Mouse (Mus musculus): ENCODE measurements around the gene Elf4. TPM values are rescaled to one million over a fixed set of nuclear protein-coding genes. Genes with fewer than 3 reads are reported as not detected.

Elf4 gene
- polyA plus RNA-seq, 1 experiment: 0.06 TPM

- no peaks in the 10 kb centered on the region for H3K9me3 ChIP-seq (ENCODE audit: control insufficient read depth, low read length)
- no peaks in the 10 kb centered on the region for H3K36me3 ChIP-seq (ENCODE audit: control insufficient read depth)
- H3K4me1 ChIP-seq (ENCODE audit: control insufficient read depth): peaks cover 27% of the 10 kb centered on the region
- no peaks in the 10 kb centered on the region for H3K27me3 ChIP-seq (ENCODE audit: control insufficient read depth)
- TF ChIP-seq GATA1 (IDR thresholded peaks at IDR 0.05; ENCODE audit: low read length) (no peak), TAL1 (IDR thresholded peaks at IDR 0.05; ENCODE audit: low read length) (no peak)
- H3K4me3 ChIP-seq (replicated peaks): no peak overlapping the region
Measured at GRCm38 (mm10) chrX:48429538-48429937, 33.4 kb downstream of the Elf4 start.

GRCm38 (mm10) chrX:48429100-48429499, 33.8 kb downstream of the Elf4 start:
- TF ChIP-seq TAL1 (IDR thresholded peaks at IDR 0.05; ENCODE audit: low read length) (no peak), GATA1 (IDR thresholded peaks at IDR 0.05; ENCODE audit: low read length) (no peak)
- Histone ChIP-seq H3K27me3 (ENCODE audit: control insufficient read depth) (no peaks in the 10 kb centered on the region), H3K4me1 (ENCODE audit: control insufficient read depth) (peaks cover 29% of the 10 kb centered on the region), H3K36me3 (ENCODE audit: control insufficient read depth) (no peaks in the 10 kb centered on the region), H3K4me3 (replicated peaks) (no peak overlapping the region), H3K9me3 (ENCODE audit: control insufficient read depth, low read length) (no peaks in the 10 kb centered on the region)

GRCm38 (mm10) chrX:48428642-48429041, 34.3 kb downstream of the Elf4 start:
- Histone ChIP-seq H3K36me3 (ENCODE audit: control insufficient read depth) (no peaks in the 10 kb centered on the region), H3K4me3 (replicated peaks) (no peak overlapping the region), H3K4me1 (ENCODE audit: control insufficient read depth) (peaks cover 26% of the 10 kb centered on the region), H3K9me3 (ENCODE audit: control insufficient read depth, low read length) (no peaks in the 10 kb centered on the region), H3K27me3 (ENCODE audit: control insufficient read depth) (no peaks in the 10 kb centered on the region)
- TF ChIP-seq TAL1 (IDR thresholded peaks at IDR 0.05; ENCODE audit: low read length) (no peak), GATA1 (IDR thresholded peaks at IDR 0.05; ENCODE audit: low read length) (no peak)

DNA sequence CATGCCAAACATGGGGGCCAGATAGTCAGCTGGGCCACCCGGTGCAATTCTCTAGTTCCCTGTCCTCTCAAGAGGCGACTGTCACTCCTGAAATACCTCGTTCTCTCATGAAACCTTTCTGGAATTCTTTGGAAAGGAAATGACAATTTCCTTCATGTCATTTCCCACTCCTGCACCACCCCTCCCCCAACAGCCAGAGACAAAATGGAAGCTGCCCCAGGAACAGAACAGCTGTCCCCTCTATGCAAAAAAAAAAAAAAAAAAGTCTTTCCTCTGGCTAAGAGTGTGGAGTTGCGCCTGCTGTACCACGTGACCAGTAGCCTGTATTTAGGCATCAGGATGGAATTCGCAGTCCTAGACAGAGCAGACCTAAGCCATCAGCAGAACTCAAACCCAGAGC, 34.7 kb downstream of the Elf4 start:
- H3K4me3 ChIP-seq (replicated peaks): no peak overlapping the region
- H3K4me1 ChIP-seq (ENCODE audit: control insufficient read depth): peaks cover 22% of the 10 kb centered on the region
- TF ChIP-seq GATA1 (IDR thresholded peaks at IDR 0.05; ENCODE audit: low read length): no peak
- no peak for TF ChIP-seq TAL1 (IDR thresholded peaks at IDR 0.05; ENCODE audit: low read length)
- no peaks in the 10 kb centered on the region for H3K36me3 ChIP-seq (ENCODE audit: control insufficient read depth)
- no peaks in the 10 kb centered on the region for H3K27me3 ChIP-seq (ENCODE audit: control insufficient read depth)
- no peaks in the 10 kb centered on the region for H3K9me3 ChIP-seq (ENCODE audit: control insufficient read depth, low read length)

DNA sequence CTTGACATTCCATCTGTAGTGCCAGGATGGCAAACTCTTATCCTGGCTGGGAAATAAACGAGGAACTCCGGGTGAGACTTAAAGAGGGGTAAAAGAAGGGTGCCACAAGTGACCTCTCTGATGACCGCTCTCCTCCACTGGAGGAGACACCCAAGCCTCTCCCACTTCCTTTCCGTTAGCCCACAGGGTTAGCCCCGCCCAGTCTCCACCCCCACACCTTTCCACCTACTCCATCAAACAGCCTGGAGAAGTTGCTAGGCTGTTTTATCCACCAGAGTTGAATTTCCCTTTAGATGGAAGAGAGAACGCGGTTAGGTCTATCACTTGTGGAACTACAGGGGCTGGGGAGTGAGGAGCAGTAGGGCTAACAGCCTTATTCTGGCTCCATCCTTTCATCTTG, 37.7 kb downstream of the Elf4 start:
- peaks cover 19% of the 10 kb centered on the region for H3K4me1 ChIP-seq (ENCODE audit: control insufficient read depth)
- no peaks in the 10 kb centered on the region for H3K27me3 ChIP-seq (ENCODE audit: control insufficient read depth)
- peak overlapping the region; percentile 39 for H3K4me3 ChIP-seq (replicated peaks)
- TF ChIP-seq GATA1 (IDR thresholded peaks at IDR 0.05; ENCODE audit: low read length): no peak
- no peak for TF ChIP-seq TAL1 (IDR thresholded peaks at IDR 0.05; ENCODE audit: low read length)
- no peaks in the 10 kb centered on the region for H3K36me3 ChIP-seq (ENCODE audit: control insufficient read depth)
- no peaks in the 10 kb centered on the region for H3K9me3 ChIP-seq (ENCODE audit: control insufficient read depth, low read length)

- Histone ChIP-seq H3K4me1 (ENCODE audit: control insufficient read depth) (peaks cover 19% of the 10 kb centered on the region), H3K36me3 (ENCODE audit: control insufficient read depth) (no peaks in the 10 kb centered on the region), H3K9me3 (ENCODE audit: control insufficient read depth, low read length) (no peaks in the 10 kb centered on the region), H3K27me3 (ENCODE audit: control insufficient read depth) (no peaks in the 10 kb centered on the region), H3K4me3 (replicated peaks) (peak overlapping the region; percentile 39)
- no peak for TF ChIP-seq GATA1 (IDR thresholded peaks at IDR 0.05; ENCODE audit: low read length)
- no peak for TF ChIP-seq TAL1 (IDR thresholded peaks at IDR 0.05; ENCODE audit: low read length)
Measured at GRCm38 (mm10) chrX:48424583-48424982, 38.3 kb downstream of the Elf4 start.

- Histone ChIP-seq H3K27me3 (ENCODE audit: control insufficient read depth) (no peaks in the 10 kb centered on the region), H3K9me3 (ENCODE audit: control insufficient read depth, low read length) (no peaks in the 10 kb centered on the region), H3K36me3 (ENCODE audit: control insufficient read depth) (no peaks in the 10 kb centered on the region; the same call in 1 of the 2 replicates), H3K4me1 (ENCODE audit: control insufficient read depth) (peaks cover 19% of the 10 kb centered on the region), H3K4me3 (replicated peaks) (no peak overlapping the region)
- TF ChIP-seq TAL1 (IDR thresholded peaks at IDR 0.05; ENCODE audit: low read length) (no peak), GATA1 (IDR thresholded peaks at IDR 0.05; ENCODE audit: low read length) (no peak)
Measured at GRCm38 (mm10) chrX:48423671-48424070, 39.3 kb downstream of the Elf4 start.

GRCm38 (mm10) chrX:48422986-48423385, 39.9 kb downstream of the Elf4 start:
- no peak for TF ChIP-seq GATA1 (IDR thresholded peaks at IDR 0.05; ENCODE audit: low read length)
- no peak for TF ChIP-seq TAL1 (IDR thresholded peaks at IDR 0.05; ENCODE audit: low read length)
- no peaks in the 10 kb centered on the region for H3K27me3 ChIP-seq (ENCODE audit: control insufficient read depth)
- no peaks in the 10 kb centered on the region for H3K9me3 ChIP-seq (ENCODE audit: control insufficient read depth, low read length)
- H3K4me1 ChIP-seq (ENCODE audit: control insufficient read depth): peaks cover 19% of the 10 kb centered on the region
- no peak overlapping the region for H3K4me3 ChIP-seq (replicated peaks)
- peaks cover 2% of the 10 kb centered on the region for H3K36me3 ChIP-seq (ENCODE audit: control insufficient read depth)

- Histone ChIP-seq H3K4me3 (replicated peaks) (no peak overlapping the region), H3K27me3 (ENCODE audit: control insufficient read depth) (no peaks in the 10 kb centered on the region), H3K4me1 (ENCODE audit: control insufficient read depth) (no peaks in the 10 kb centered on the region), H3K36me3 (ENCODE audit: control insufficient read depth) (peaks cover 20% of the 10 kb centered on the region), H3K9me3 (ENCODE audit: control insufficient read depth, low read length) (no peaks in the 10 kb centered on the region)
- TF ChIP-seq TAL1 (IDR thresholded peaks at IDR 0.05; ENCODE audit: low read length) (no peak), GATA1 (IDR thresholded peaks at IDR 0.05; ENCODE audit: low read length) (no peak)
Measured at GRCm38 (mm10) chrX:48418417-48418816, 44.5 kb downstream of the Elf4 start.

GRCm38 (mm10) chrX:48414291-48414690, 48.6 kb downstream of the Elf4 start:
- Histone ChIP-seq H3K9me3 (ENCODE audit: control insufficient read depth, low read length) (no peaks in the 10 kb centered on the region), H3K4me1 (ENCODE audit: control insufficient read depth) (peaks cover 16% of the 10 kb centered on the region), H3K4me3 (replicated peaks) (no peak overlapping the region), H3K27me3 (ENCODE audit: control insufficient read depth) (no peaks in the 10 kb centered on the region; the same call in 1 of the 2 replicates), H3K36me3 (ENCODE audit: control insufficient read depth) (peaks cover 20% of the 10 kb centered on the region)
- TF ChIP-seq GATA1 (IDR thresholded peaks at IDR 0.05; ENCODE audit: low read length) (no peak), TAL1 (IDR thresholded peaks at IDR 0.05; ENCODE audit: low read length) (no peak)
